Mouse (Mus musculus) CD8-positive naive resting alpha-beta T cell, adult 2 months (primary cell): Measurements from ENCODE around the gene Gm8281.
"Not testable (repeated sequence)": the region's sequence is repeated elsewhere in the genome, so short reads cannot be mapped to it uniquely, and the experiment has no call there.

Experiments used
- DNase-seq, 2 experiments: peaks; one replicate each; pipeline ENCODE4 v3.0.0; 2022; ENCODE audit warnings: low read depth in 2 of 2, low spot score in 2 of 2

Gm8281 gene

DNA sequence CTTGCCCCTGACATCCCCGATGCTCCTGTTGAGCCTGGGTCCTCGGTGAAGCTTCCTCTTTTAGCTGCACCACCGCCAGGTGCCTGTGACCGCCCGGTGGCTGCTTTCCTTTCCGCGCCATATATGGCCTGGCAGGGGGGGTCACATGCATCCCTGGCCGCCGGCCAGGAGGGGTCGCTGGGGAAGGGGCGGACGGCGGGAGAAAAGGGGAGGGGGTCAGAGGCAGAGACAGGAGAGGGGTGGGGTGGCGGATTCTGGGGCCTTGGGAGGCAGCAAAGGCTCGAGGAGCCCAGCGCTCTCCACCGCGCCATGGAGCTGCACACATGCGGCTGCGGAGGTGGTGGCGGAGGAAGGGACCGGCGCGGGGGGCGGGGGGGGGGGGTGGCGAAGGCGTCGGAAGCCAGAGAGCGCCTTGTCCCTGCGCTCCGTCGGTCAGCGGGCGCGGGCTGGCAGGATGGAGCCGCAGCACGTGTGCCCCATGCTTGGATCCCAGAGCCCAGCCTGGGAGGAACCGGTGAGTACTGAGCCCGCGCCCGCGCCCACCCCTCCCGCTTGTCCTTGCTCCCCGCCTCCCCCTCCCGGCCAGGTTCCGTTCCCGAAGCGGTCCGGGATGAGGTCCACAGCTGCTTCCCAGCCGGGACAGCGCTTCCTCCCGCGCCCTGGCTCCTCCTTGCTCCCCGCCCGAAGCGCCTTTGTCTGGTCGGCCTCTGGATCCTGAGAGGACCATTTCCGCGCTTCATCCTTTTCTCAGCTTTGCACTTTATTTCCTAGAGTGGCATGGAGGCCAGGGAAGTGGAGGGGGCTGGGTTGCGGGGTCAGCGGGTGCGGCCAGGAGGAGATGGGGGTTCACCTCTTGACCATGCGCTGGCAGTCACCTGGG is at the start of gene Gm8281:
Gene Gm8281 (plus strand): TSS at position 430 of the 880 bp plus-strand sequence.
- DNase-seq = not testable (repeated sequence)

DNA sequence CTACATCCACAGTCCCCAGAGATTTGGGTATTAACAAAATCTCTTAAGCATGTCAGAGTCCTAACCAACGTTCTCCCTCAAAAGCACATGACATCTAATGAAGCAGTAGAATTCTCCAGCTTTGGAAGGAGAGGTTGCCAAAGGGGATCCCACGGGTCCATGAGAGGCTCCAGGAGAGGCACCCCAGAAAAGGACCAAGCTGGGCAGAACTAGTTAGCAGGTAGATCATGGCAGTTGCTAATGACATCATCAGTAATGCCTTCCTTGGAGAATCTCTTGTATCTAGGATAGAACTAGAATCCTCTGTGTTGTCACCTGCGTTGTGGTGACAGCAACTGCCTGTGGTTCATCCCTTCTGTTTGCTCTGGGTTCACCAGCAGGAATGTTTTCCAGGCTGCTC is 20.5 kb upstream of the Gm8281 start, which contains the start of gene 4930555G01Rik:
Gene 4930555G01Rik (plus strand): TSS at position 301 of the 400 bp plus-strand sequence.
- DNase-seq = not testable (repeated sequence)

DNA sequence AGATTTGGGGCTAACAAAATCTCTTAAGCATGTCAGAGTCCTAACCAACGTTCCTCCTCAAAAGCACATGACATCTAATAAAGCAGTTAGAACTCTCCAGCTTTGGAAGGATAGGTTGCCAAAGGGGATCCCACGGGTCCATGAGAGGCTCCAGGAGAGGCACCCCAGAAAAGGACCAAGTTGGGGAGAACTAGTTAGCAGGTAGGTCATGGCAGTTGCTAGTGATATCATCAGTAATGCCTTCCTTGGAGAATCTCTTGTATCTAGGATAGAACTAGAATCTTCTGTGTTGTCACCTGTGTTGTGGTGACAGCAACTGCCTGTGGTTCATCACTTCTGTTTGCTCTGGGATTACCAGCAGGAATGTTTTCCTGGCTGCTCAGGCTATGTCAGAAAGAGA is 60.4 kb downstream of the Gm8281 start, which contains the start of gene Gm8279:
Gene Gm8279 (plus strand): TSS at position 301 of the 400 bp plus-strand sequence.
- DNase-seq = not testable (repeated sequence)
